Mouse (Mus musculus): ENCODE measurements around the gene Notch2.

DNA sequence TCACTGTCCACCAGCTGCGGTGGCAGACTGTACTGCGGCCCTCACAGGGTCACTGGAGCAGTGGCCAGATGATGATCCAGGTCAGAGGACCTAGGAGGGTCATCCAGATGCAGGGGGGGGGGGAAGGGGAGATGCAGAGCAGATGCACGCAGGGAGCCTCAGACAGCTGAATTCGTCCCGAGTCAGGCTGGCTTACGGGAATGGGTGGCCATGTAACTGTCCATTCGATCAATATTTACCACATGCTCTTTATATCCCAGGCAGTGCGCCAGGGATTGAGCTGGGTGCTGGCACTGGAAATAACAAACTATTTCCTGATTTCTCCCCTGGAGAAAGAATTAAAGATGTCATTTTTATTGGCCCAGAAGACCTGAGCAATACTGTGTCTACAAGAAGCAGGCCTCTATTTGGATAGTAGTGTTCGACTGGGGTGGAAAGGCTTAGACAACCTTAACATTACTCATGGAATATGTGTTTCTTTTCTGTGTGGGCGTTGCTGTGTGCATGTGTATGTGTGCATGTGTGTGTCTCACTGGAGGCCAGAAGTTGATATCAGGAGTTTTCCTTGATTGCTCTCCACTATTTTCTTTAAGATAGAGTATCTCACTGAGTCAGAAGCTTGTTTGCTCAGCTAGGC lies 28.3 kb upstream of the Notch2 start:
- TF ChIP-seq CTCF (IDR thresholded peaks at IDR 0.05; ENCODE audit: insufficient read depth, low read length) (no peak), POLR2A (IDR thresholded peaks at IDR 0.05; ENCODE audit: borderline replicate concordance, extremely low read depth, low read depth, low read length) (no peak)
